Mouse (Mus musculus) forebrain, embryonic 15.5 days (tissue): Measurements from ENCODE around the gene Capn7. TPM values are rescaled to one million over a fixed set of nuclear protein-coding genes. Genes with fewer than 3 reads are reported as not detected.

Source experiments
- ATAC-seq: fragments of 200-750 bp; cut with Nextera tagmentation; replicated peaks from 2 replicates; pipeline ENCODE4 v1.8.0; 2017; ENCODE audit warnings: mild to moderate bottlenecking, moderate TSS enrichment, moderate library complexity
- H3K27ac ChIP-seq: fragments of 300-500 bp; sonication (generic); replicated peaks from 2 replicates; pipeline ENCODE4 v1.5.1; 2015; ENCODE audit warnings: mild to moderate bottlenecking, inconsistent platforms
- H3K27me3 ChIP-seq: fragments of 300-500 bp; sonication (generic); 2 replicates; pipeline ENCODE4 v1.6.1; 2015; ENCODE audit warnings: inconsistent platforms
- H3K36me3 ChIP-seq: fragments of 300-500 bp; sonication (generic); 2 replicates; pipeline ENCODE4 v1.6.1; 2015; ENCODE audit warnings: mild to moderate bottlenecking, inconsistent platforms
- H3K4me1 ChIP-seq: fragments of 300-500 bp; sonication (generic); 2 replicates; pipeline ENCODE4 v1.6.1; 2015; ENCODE audit warnings: inconsistent platforms
- H3K4me2 ChIP-seq: fragments of 300-500 bp; sonication (generic); replicated peaks from 2 replicates; pipeline ENCODE4 v1.6.1; 2015; ENCODE audit warnings: mild to moderate bottlenecking, inconsistent platforms
- H3K4me3 ChIP-seq: fragments of 300-500 bp; sonication (generic); 2 replicates; pipeline ENCODE4 v1.5.1; 2015; ENCODE audit warnings: mild to moderate bottlenecking, inconsistent platforms
- H3K9ac ChIP-seq: fragments of 300-500 bp; sonication (generic); replicated peaks from 2 replicates; pipeline ENCODE4 v1.6.1; 2015; ENCODE audit warnings: mild to moderate bottlenecking, inconsistent platforms
- H3K9me3 ChIP-seq: fragments of 300-500 bp; sonication (generic); 2 replicates; pipeline ENCODE4 v1.6.1; 2016; ENCODE audit warnings: inconsistent platforms
- WGBS: fragments of 180-500 bp; shearing (Covaris S2); methylation state at CpG from one replicate; pipeline ENCODE4 v1.1.7; 2015; ENCODE audit warnings: mixed read lengths; 5-methylcytosine and 5-hydroxymethylcytosine counted together
- polyA plus RNA-seq: library from polyadenylated mRNA; unstranded; fragments of >200 nt; fragmentation: Nextera tagmentation; extraction: Ambion mirVana; gene quantifications from 2 replicates; pipeline ENCODE4 v1.2.1, GENCODE M21; 2015

Capn7 gene
- polyA plus RNA-seq, 1 experiment from 2014 or later, result 66.1 TPM

- H3K36me3 ChIP-seq, result no peaks in the 10 kb centered on the region
- WGBS, result 93% methylated on average over 8 of the region's 8 CpGs
- no peaks in the 10 kb centered on the region for H3K9me3 ChIP-seq
- H3K4me2 ChIP-seq, result no peak overlapping the region
- no peaks in the 10 kb centered on the region for H3K27me3 ChIP-seq
- no peak for ATAC-seq
- no peak overlapping the region for H3K9ac ChIP-seq
- H3K4me1 ChIP-seq, result no peaks in the 10 kb centered on the region
- H3K27ac ChIP-seq, result no peak overlapping the region
- H3K4me3 ChIP-seq, result no peak overlapping the region
These were observed 53.1 kb downstream of the Capn7 start for GRCm38 (mm10) chr14:31389421-31390147.

- no peak overlapping the region for H3K4me3 ChIP-seq
These were observed 55.9 kb downstream of the Capn7 start for GRCm38 (mm10) chr14:31392300-31392699.

GRCm38 (mm10) chr14:31392873-31393545, 56.6 kb downstream of the Capn7 start:
- H3K4me2 ChIP-seq, result no peak overlapping the region
- no peaks in the 10 kb centered on the region for H3K36me3 ChIP-seq
- H3K27ac ChIP-seq, result no peak overlapping the region
- no peak overlapping the region for H3K4me3 ChIP-seq
- no peaks in the 10 kb centered on the region for H3K9me3 ChIP-seq
- H3K27me3 ChIP-seq, result no peaks in the 10 kb centered on the region
- H3K9ac ChIP-seq, result no peak overlapping the region
- 77% methylated on average over 8 of the region's 8 CpGs for whole genome bisulfite sequencing
- no peaks in the 10 kb centered on the region for H3K4me1 ChIP-seq
- no peak for ATAC-seq

More at GRCm38 (mm10) chr14:31392300-31392699, 55.9 kb downstream of the Capn7 start:
- Histone ChIP-seq H3K4me2 (no peak overlapping the region), H3K9ac (no peak overlapping the region), H3K4me1 (no peaks in the 10 kb centered on the region), H3K9me3 (no peaks in the 10 kb centered on the region), H3K27ac (no peak overlapping the region), H3K36me3 (no peaks in the 10 kb centered on the region), H3K27me3 (no peaks in the 10 kb centered on the region)
- ATAC-seq, result no peak
- 82% methylated on average over 5 of the region's 5 CpGs for WGBS

GRCm38 (mm10) chr14:31393546-31393890, 57.1 kb downstream of the Capn7 start:
- H3K4me3 ChIP-seq, result no peak overlapping the region
- H3K27ac ChIP-seq, result no peak overlapping the region
- ATAC-seq, result no peak
- H3K4me2 ChIP-seq, result no peak overlapping the region
- no peaks in the 10 kb centered on the region for H3K27me3 ChIP-seq
- H3K36me3 ChIP-seq, result no peaks in the 10 kb centered on the region
- H3K9me3 ChIP-seq, result no peaks in the 10 kb centered on the region
- no peak overlapping the region for H3K9ac ChIP-seq
- no peaks in the 10 kb centered on the region for H3K4me1 ChIP-seq
- WGBS, result 75% methylated on average over 3 of the region's 3 CpGs

- Histone ChIP-seq H3K9ac (no peak overlapping the region), H3K9me3 (no peaks in the 10 kb centered on the region), H3K27ac (no peak overlapping the region), H3K36me3 (no peaks in the 10 kb centered on the region), H3K27me3 (no peaks in the 10 kb centered on the region), H3K4me2 (no peak overlapping the region), H3K4me3 (no peak overlapping the region), H3K4me1 (no peaks in the 10 kb centered on the region)
- ATAC-seq, result no peak
- WGBS, result 92% methylated on average over 7 of the region's 7 CpGs
These were observed 57.6 kb downstream of the Capn7 start for GRCm38 (mm10) chr14:31393936-31394630.

DNA sequence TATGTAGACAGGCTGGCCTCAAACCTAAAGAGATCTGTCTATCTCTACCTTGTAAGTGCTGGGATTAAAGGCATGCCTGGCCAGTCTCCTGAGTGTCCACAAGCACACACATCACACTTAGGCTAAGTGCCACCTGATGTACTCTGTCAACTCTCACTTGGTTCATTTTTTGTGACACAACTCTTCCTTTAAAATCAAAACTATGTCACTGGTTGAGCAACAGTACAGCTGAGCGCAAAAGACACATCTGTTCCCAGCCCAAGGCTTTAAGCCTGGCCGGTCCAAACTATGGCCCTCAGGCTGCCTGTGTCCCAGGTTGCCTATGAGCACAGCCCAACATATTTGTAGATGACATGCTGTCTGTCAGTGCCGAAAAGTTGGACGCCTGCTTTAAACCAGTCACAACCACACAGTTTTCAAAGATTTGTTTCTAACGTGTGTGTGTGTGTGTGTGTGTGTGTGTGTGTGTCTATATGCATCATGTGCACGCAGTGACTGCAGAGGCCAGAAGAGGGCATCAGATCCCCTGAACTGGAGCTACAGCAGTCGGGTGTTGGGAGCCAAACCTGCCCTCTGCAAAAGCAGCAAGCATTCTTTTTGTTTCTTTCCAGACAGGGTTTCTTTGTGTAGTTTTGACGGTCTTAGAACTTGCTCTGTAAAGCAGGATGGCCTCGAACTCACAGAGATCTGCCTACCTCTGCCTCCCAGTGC, 58.5 kb downstream of the Capn7 start:
- no peak for ATAC-seq
- no peaks in the 10 kb centered on the region for H3K9me3 ChIP-seq
- no peak overlapping the region for H3K9ac ChIP-seq
- no peaks in the 10 kb centered on the region for H3K4me1 ChIP-seq
- WGBS, result 97% methylated on average over 9 of the region's 9 CpGs
- H3K27me3 ChIP-seq, result no peaks in the 10 kb centered on the region
- H3K4me2 ChIP-seq, result no peak overlapping the region
- no peaks in the 10 kb centered on the region for H3K36me3 ChIP-seq
- no peak overlapping the region for H3K4me3 ChIP-seq
- H3K27ac ChIP-seq, result no peak overlapping the region

DNA sequence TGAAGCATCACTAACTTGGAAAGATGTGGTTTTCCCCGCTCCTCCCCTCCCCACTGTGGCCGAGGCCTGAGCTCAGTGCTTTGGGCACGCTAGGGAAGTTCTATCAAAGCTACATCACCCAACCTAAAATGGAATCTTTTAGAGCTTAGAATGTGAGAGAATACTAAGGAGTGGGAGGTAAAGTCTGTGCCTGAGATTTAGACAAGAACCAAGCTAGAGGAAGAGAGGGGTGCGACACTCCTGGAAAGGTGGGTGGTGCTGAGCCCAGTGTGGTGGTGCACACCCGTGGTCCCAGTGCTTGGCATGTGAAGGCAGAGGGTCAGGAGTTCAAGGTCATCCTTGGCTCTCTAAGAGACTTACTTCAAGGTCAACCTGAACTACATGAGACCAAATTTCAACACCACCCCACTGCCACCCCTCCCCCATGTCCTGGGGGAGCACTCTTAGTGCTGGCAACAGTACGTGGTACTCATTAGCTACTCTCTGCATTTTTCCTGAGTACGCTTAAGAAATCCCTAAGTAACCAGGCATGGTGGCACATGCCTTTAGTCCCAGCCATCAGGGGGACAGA, 59.3 kb downstream of the Capn7 start:
- no peak overlapping the region for H3K4me3 ChIP-seq
- no peak for ATAC-seq
- no peak overlapping the region for H3K4me2 ChIP-seq
- 94% methylated on average over 7 of the region's 7 CpGs for WGBS
- no peak overlapping the region for H3K9ac ChIP-seq
- no peaks in the 10 kb centered on the region for H3K27me3 ChIP-seq
- no peaks in the 10 kb centered on the region for H3K36me3 ChIP-seq
- no peaks in the 10 kb centered on the region for H3K4me1 ChIP-seq
- no peaks in the 10 kb centered on the region for H3K9me3 ChIP-seq
- H3K27ac ChIP-seq, result no peak overlapping the region

- Histone ChIP-seq H3K4me2 (no peak overlapping the region), H3K4me1 (no peaks in the 10 kb centered on the region), H3K27ac (no peak overlapping the region), H3K27me3 (no peaks in the 10 kb centered on the region), H3K9me3 (no peaks in the 10 kb centered on the region), H3K9ac (no peak overlapping the region), H3K4me3 (no peak overlapping the region), H3K36me3 (no peaks in the 10 kb centered on the region)
- 100% methylated on average over 2 of the region's 2 CpGs for WGBS
- ATAC-seq, result no peak
These were observed 60.0 kb downstream of the Capn7 start for GRCm38 (mm10) chr14:31396428-31396827.

DNA sequence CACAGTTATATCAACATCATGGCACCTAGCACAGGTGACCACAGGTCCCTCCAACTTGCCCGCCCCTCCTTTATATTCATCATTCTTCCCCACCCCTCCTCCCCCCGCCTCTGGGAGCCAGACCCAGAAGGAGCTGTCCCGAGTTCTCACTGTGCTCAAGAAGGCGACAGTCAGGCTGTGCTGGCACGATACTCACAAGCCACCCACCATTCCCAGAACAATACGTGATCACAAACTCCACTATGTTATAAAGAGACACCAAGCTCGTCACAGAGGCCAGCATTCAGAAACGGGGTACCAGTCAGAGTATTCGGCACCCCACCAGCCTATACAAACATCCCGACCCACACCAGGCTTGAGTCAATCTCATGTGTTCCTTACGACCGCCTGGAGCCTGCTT, 60.9 kb downstream of the Capn7 start:
- Histone ChIP-seq H3K9ac (no peak overlapping the region), H3K27ac (no peak overlapping the region), H3K27me3 (no peaks in the 10 kb centered on the region), H3K9me3 (no peaks in the 10 kb centered on the region), H3K36me3 (no peaks in the 10 kb centered on the region), H3K4me2 (no peak overlapping the region), H3K4me1 (no peaks in the 10 kb centered on the region), H3K4me3 (no peak overlapping the region)
- ATAC-seq, result no peak
- WGBS, result 82% methylated on average over 12 of the region's 12 CpGs

DNA sequence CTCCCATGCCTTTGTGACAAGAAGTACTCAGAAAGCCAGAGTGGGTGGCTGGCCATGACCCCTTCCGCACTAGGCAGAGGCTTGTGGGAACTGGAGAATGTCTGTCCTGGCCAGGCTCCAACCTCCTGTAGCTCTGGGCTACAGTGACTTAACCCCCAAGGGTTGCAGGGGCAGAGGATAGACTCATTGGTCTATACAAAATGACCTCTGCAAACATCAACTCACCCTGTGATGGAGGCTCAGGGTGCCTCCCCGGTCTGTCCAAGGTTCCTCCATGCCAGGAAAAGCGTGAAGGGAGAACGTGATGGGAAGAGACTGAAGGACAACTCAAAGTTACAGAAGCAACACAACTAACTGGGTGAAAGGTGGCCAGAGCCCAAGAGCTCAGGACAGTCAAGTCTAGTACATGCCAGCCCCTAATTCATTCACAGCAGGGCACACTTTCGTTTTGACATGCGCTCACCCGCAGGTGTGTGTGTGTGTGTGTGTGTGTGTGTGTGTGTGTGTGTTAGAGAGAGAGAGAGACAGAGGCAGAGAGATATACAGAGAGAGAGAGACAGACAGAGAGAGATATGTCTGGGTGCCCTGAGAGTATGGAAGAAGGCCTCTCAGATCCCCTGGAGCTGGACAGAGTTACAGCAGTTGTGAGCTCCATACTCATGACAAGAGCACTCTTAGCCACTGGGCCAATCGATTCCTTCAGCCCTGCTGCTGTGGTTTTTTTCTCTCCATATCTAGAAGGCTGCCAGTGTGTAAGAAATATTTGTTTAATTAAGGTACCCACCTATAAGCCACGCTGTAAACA, 61.6 kb downstream of the Capn7 start:
- no peaks in the 10 kb centered on the region for H3K36me3 ChIP-seq
- ATAC-seq, result no peak
- H3K4me3 ChIP-seq, result no peak overlapping the region
- no peaks in the 10 kb centered on the region for H3K9me3 ChIP-seq
- H3K4me1 ChIP-seq, result no peaks in the 10 kb centered on the region
- WGBS, result 91% methylated on average over 9 of the region's 9 CpGs
- H3K9ac ChIP-seq, result no peak overlapping the region
- no peak overlapping the region for H3K4me2 ChIP-seq
- no peak overlapping the region for H3K27ac ChIP-seq
- H3K27me3 ChIP-seq, result no peaks in the 10 kb centered on the region

- no peak overlapping the region for H3K27ac ChIP-seq
These were observed 62.4 kb downstream of the Capn7 start for GRCm38 (mm10) chr14:31398819-31399218.

More at GRCm38 (mm10) chr14:31398819-31399218, 62.4 kb downstream of the Capn7 start:
- ATAC-seq, result no peak
- no peak overlapping the region for H3K9ac ChIP-seq
- H3K4me3 ChIP-seq, result no peak overlapping the region
- H3K9me3 ChIP-seq, result no peaks in the 10 kb centered on the region
- H3K4me2 ChIP-seq, result no peak overlapping the region
- no peaks in the 10 kb centered on the region for H3K4me1 ChIP-seq
- peaks cover 4% of the 10 kb centered on the region for H3K36me3 ChIP-seq
- 90% methylated on average over 11 of the region's 11 CpGs for WGBS
- no peaks in the 10 kb centered on the region for H3K27me3 ChIP-seq
